Mouse (Mus musculus): Measurements from ENCODE around the gene Erc2. TPM values are rescaled to one million over a fixed set of nuclear protein-coding genes. Genes with fewer than 3 reads are reported as not detected.

The Erc2 gene
- total and polyA plus RNA-seq, 2 experiments from 2014 or later: 0.11 to 1.7 TPM

DNA sequence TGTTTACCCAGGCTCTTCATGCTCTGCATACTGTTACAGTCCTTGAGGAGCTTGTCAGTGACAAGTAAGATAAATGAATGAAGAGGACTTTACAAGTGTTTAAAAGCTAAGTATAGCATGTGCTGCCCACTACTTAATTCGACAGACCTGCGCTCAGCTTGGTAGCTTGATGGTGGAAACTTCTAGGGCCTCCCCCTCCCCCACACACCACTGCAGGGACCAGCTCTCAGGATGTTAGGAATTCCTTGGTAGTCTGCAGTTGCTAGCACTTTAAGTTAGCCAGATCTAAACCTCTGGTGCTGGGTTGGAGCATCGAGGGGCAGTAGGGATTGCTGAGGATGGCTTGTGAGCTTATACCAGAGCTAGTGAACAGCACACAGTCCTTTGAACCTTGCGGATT lies 672.9 kb downstream of the Erc2 start:
- Histone ChIP-seq H3K27ac (ENCODE audit: low read depth) (no peak overlapping the region), H3K36me3 (replicated peaks; ENCODE audit: control insufficient read depth, insufficient read depth, low read length) (no peaks in the 10 kb centered on the region), H3K27me3 (ENCODE audit: control insufficient read depth, insufficient read depth, low read length) (peaks cover 13% of the 10 kb centered on the region), H3K4me3 (ENCODE audit: low read depth, low read length) (no peak overlapping the region), H3K9ac (replicated peaks; ENCODE audit: low read depth, low read length) (no peak overlapping the region), H3K9me3 (replicated peaks; ENCODE audit: control insufficient read depth, low read length) (no peaks in the 10 kb centered on the region), H3K4me1 (ENCODE audit: control insufficient read depth, insufficient read depth) (0 out of 2 replicates have a peak, but pooled peaks cover 10% of the 10 kb centered on the region), H3K4me2 (ENCODE audit: low read depth, low read length) (no peak overlapping the region)
- DNase-seq (ENCODE audit: low spot score) (no peak), ATAC-seq (ENCODE audit: insufficient read depth, low read depth) (no peak; the same call in 1 of the 2 replicates)
- WGBS: 36% methylated on average over 4 of the region's 4 CpGs
- TF ChIP-seq EP300 (IDR thresholded peaks at IDR 0.05; ENCODE audit: low read depth) (no peak), CTCF (IDR thresholded peaks at IDR 0.05; ENCODE audit: low read depth) (no peak)

DNA sequence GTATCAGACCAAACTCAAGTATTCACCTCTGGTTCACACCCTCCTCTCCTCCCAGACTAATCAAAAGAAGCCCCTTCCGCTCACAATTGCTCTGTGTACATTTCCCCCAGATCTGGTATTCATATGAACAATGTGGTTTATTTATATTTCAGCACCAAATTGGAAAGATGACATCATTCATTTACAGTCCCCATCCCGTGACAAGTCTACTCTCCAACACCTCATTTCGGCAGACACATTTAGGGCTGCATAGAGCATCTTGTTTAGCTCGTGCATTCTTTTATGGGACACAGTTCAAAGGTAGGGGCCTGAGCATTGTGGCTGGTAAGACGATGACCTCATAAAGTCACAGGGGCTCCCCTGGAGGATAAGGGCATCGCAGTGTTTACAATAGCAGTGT lies 677.9 kb downstream of the Erc2 start:
- Histone ChIP-seq H3K9ac (replicated peaks; ENCODE audit: low read depth, low read length) (no peak overlapping the region), H3K9me3 (replicated peaks; ENCODE audit: control insufficient read depth, low read length) (no peaks in the 10 kb centered on the region), H3K4me2 (ENCODE audit: low read depth, low read length) (no peak overlapping the region), H3K4me3 (ENCODE audit: low read depth, low read length) (no peak overlapping the region), H3K4me1 (ENCODE audit: control insufficient read depth, insufficient read depth) (0 out of 2 replicates have a peak, but pooled peaks cover 8% of the 10 kb centered on the region), H3K36me3 (replicated peaks; ENCODE audit: control insufficient read depth, insufficient read depth, low read length) (no peaks in the 10 kb centered on the region), H3K27me3 (ENCODE audit: control insufficient read depth, insufficient read depth, low read length) (peaks cover 12% of the 10 kb centered on the region), H3K27ac (ENCODE audit: low read depth) (no peak overlapping the region)
- TF ChIP-seq CTCF (IDR thresholded peaks at IDR 0.05; ENCODE audit: low read depth): no peak
- TF ChIP-seq EP300 (IDR thresholded peaks at IDR 0.05; ENCODE audit: low read depth): no peak
- ATAC-seq (ENCODE audit: insufficient read depth, low read depth) (no peak), DNase-seq (ENCODE audit: low spot score) (no peak)
- WGBS: 33% methylated on average over 6 of the region's 6 CpGs

DNA sequence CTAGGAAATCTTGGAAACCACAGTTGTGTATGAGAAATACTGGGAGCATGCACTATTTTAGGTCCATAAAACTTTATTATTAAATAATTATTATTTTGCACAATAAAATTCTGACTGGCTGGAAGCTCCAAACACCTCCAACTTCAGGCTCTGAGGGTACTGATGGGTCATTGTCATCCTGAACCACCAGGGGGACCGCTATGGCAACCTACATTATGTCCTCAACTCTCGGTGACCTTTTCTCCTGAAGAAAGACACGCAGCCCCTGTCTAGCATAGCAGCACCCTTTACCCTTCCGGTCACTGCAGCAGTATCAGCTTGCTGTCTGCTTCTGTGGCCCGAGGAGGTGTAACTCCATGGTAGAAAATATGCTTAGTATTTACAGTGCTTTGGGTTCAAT lies 679.0 kb downstream of the Erc2 start:
- Histone ChIP-seq H3K27ac (ENCODE audit: low read depth) (no peak overlapping the region), H3K36me3 (replicated peaks; ENCODE audit: control insufficient read depth, insufficient read depth, low read length) (no peaks in the 10 kb centered on the region), H3K4me2 (ENCODE audit: low read depth, low read length) (no peak overlapping the region), H3K9ac (replicated peaks; ENCODE audit: low read depth, low read length) (no peak overlapping the region), H3K4me1 (ENCODE audit: control insufficient read depth, insufficient read depth) (no peaks in the 10 kb centered on the region), H3K4me3 (ENCODE audit: low read depth, low read length) (no peak overlapping the region), H3K27me3 (ENCODE audit: control insufficient read depth, insufficient read depth, low read length) (peaks cover 4% of the 10 kb centered on the region), H3K9me3 (replicated peaks; ENCODE audit: control insufficient read depth, low read length) (no peaks in the 10 kb centered on the region)
- ATAC-seq (ENCODE audit: insufficient read depth, low read depth) (no peak), DNase-seq (ENCODE audit: low spot score) (peak; percentile 20)
- TF ChIP-seq CTCF (IDR thresholded peaks at IDR 0.05; ENCODE audit: low read depth): peak; percentile 41
- no peak for TF ChIP-seq EP300 (IDR thresholded peaks at IDR 0.05; ENCODE audit: low read depth)
- 24% methylated on average over 5 of the region's 5 CpGs for WGBS

DNA sequence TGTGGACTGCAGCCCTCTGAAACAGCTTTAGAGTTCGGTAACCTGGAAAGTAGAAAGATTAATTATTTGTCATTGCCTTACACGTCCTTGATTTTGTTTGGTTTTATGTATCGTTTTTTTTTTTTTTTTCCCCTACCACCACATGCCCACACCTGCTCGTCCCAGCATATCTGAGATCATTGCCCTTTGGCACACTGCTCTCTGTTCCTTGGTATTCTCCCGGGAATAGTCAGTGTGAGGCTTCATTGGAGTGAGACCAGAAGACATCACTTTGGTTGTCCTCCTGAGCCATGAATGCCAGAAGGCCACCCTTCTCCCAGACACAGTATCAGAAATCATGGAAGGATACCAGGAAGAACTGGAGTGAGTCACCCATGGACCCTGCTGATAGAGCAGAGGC lies 681.9 kb downstream of the Erc2 start:
- TF ChIP-seq EP300 (IDR thresholded peaks at IDR 0.05; ENCODE audit: low read depth): no peak
- TF ChIP-seq CTCF (IDR thresholded peaks at IDR 0.05; ENCODE audit: low read depth): no peak
- H3K27me3 ChIP-seq (ENCODE audit: control insufficient read depth, insufficient read depth, low read length): no peaks in the 10 kb centered on the region
- H3K27ac ChIP-seq (ENCODE audit: low read depth): no peak overlapping the region
- no peak for ATAC-seq (ENCODE audit: insufficient read depth, low read depth)
- no peaks in the 10 kb centered on the region for H3K4me1 ChIP-seq (ENCODE audit: control insufficient read depth, insufficient read depth)
- no peaks in the 10 kb centered on the region for H3K9me3 ChIP-seq (replicated peaks; ENCODE audit: control insufficient read depth, low read length)
- no peak for DNase-seq (ENCODE audit: low spot score)
- H3K4me2 ChIP-seq (ENCODE audit: low read depth, low read length): no peak overlapping the region
- H3K9ac ChIP-seq (replicated peaks; ENCODE audit: low read depth, low read length): no peak overlapping the region
- H3K4me3 ChIP-seq (ENCODE audit: low read depth, low read length): no peak overlapping the region
- no peaks in the 10 kb centered on the region for H3K36me3 ChIP-seq (replicated peaks; ENCODE audit: control insufficient read depth, insufficient read depth, low read length)
- 79% methylated on average over 5 of the region's 5 CpGs for WGBS

DNA sequence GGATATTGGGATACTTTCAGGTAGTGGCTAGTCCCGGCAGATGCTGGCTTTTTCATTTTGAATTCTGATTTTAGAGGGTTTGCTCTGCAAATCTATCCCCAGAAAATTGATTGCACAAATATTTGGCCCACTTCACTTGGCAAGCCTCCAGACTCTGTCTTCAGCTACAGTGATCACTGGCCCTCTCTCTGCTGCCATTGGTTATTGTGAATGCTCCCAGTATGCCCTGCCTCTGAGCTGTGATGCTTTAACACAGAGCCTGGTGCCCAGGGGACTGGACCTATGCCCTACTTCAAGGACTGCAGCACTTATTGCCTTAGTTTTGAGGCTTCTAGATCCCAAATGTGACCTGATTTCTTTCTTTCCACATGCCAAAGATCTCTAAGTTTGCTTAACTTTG lies 686.4 kb downstream of the Erc2 start:
- H3K36me3 ChIP-seq (replicated peaks; ENCODE audit: control insufficient read depth, insufficient read depth, low read length): no peaks in the 10 kb centered on the region
- no peak for ATAC-seq (ENCODE audit: insufficient read depth, low read depth)
- no peaks in the 10 kb centered on the region for H3K4me1 ChIP-seq (ENCODE audit: control insufficient read depth, insufficient read depth)
- no peak overlapping the region for H3K4me2 ChIP-seq (ENCODE audit: low read depth, low read length)
- no peaks in the 10 kb centered on the region for H3K9me3 ChIP-seq (replicated peaks; ENCODE audit: control insufficient read depth, low read length)
- H3K27me3 ChIP-seq (ENCODE audit: control insufficient read depth, insufficient read depth, low read length): no peaks in the 10 kb centered on the region
- TF ChIP-seq EP300 (IDR thresholded peaks at IDR 0.05; ENCODE audit: low read depth) (no peak), CTCF (IDR thresholded peaks at IDR 0.05; ENCODE audit: low read depth) (no peak)
- no peak overlapping the region for H3K4me3 ChIP-seq (ENCODE audit: low read depth, low read length)
- WGBS: 82% methylated on average over 1 of the region's 1 CpGs
- no peak for DNase-seq (ENCODE audit: low spot score)
- H3K9ac ChIP-seq (replicated peaks; ENCODE audit: low read depth, low read length): no peak overlapping the region
- no peak overlapping the region for H3K27ac ChIP-seq (ENCODE audit: low read depth)

DNA sequence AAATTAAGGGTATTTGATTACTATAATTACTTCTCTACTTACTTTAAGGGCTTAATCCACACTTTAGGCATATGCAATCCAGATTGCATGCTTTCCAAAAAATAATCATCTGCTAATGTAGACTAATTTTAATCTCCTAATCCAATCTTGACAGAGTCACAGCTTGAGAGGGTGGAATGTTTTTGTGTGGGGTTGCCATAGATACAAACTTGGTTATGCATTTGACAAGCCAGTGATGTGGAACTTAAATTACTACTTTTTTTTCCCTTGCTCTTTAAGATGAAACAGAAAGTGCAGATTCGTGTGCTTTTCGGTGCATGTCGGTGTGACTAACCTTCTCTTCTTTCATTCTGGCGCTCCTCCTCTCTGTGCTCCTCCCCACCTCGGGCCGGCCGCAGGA lies 694.6 kb downstream of the Erc2 start:
- Histone ChIP-seq H3K4me3 (ENCODE audit: low read depth, low read length) (no peak overlapping the region), H3K4me1 (ENCODE audit: control insufficient read depth, insufficient read depth) (no peaks in the 10 kb centered on the region), H3K27ac (ENCODE audit: low read depth) (no peak overlapping the region), H3K27me3 (ENCODE audit: control insufficient read depth, insufficient read depth, low read length) (no peaks in the 10 kb centered on the region), H3K4me2 (ENCODE audit: low read depth, low read length) (no peak overlapping the region), H3K9ac (replicated peaks; ENCODE audit: low read depth, low read length) (no peak overlapping the region), H3K9me3 (replicated peaks; ENCODE audit: control insufficient read depth, low read length) (no peaks in the 10 kb centered on the region), H3K36me3 (replicated peaks; ENCODE audit: control insufficient read depth, insufficient read depth, low read length) (no peaks in the 10 kb centered on the region)
- WGBS: 78% methylated on average over 7 of the region's 7 CpGs
- ATAC-seq (ENCODE audit: insufficient read depth, low read depth) (no peak), DNase-seq (ENCODE audit: low spot score) (no peak)
- TF ChIP-seq CTCF (IDR thresholded peaks at IDR 0.05; ENCODE audit: low read depth) (no peak), EP300 (IDR thresholded peaks at IDR 0.05; ENCODE audit: low read depth) (no peak)
